ENCODE assay signal across 8 mouse cellular contexts in the genomic region with DNA sequence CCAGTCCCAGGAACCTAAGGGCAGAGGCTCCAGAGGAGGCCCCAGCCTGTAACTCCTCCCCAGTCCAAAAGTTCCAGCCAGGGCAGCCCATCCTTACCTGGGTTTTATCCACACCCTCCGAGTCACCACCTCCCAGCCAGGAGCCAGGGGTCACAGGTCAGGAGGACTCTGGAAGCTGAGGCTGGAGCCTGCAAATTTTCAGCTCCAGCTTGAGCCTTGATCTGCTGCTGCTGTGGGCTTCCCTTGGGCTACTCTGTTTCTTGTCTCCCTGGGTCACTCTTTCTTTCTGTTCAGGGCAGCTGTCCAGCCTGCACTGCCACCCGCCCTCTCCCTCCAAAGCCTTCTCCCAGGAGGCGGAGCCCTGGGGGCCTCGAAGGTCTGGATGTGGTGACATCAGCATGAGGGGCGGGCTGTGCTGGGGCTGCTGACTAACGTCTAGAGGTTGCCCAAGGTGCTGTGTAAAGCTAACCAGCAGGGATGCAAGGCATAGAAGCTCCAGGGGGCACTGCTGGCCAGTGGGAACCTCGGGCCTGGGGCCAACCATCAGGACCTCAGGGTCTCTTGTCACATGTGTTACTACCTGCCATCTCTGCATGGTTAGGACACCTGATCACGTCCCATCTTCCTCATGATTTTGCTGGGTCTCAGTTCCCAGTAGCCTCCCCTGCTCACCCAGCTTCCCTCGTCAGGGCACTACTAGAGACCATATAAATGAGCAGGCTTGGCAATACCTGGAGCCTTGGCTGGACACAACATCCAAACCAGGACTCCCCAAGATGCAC. TPM values are rescaled to one million over a fixed set of nuclear protein-coding genes. Genes with fewer than 3 reads are reported as not detected.
DNase-seq lines count a peak whose midpoint lies in the region; ATAC-seq and TF ChIP-seq lines count a peak whose summit lies in the region.

A gene (minus strand): TSS at position 346 of the 782 bp plus-strand sequence.

- H3K4me2 ChIP-seq in forebrain, embryonic 13.5 days = peak within 1 kb of the TSS; percentile 57
- H3K4me2 ChIP-seq in liver, embryonic 14.5 days (ENCODE audit: low read depth) = peak within 1 kb of the TSS; percentile 32; the same call in 1 of the 2 replicates
- H3K4me2 ChIP-seq in stomach, embryonic 14.5 days (replicated peaks; ENCODE audit: low read depth, low read length) = peak within 1 kb of the TSS; percentile 36

- peak within 1 kb of the TSS; percentile 25 for H3K4me3 ChIP-seq in forebrain, embryonic 13.5 days
- peak within 1 kb of the TSS; percentile 0 to 45; a peak in 1 of 4 replicates for H3K4me3 ChIP-seq in liver, embryonic 14.5 days (ENCODE audit: insufficient read depth in 1 of 2, low read depth in 2 of 2, low read length in 2 of 2)
- no peak within 1 kb of the TSS for H3K4me3 ChIP-seq in stomach, embryonic 14.5 days (ENCODE audit: low read depth, low read length)

- WGBS in forebrain, embryonic 13.5 days = 28% methylated on average over 9 of the region's 9 CpGs
- WGBS in liver, embryonic 14.5 days (ENCODE audit: insufficient replicate concordance) = 40% methylated on average over 9 of the region's 9 CpGs
- 33% methylated on average over 9 of the region's 9 CpGs for WGBS in stomach, embryonic 14.5 days

- TF ChIP-seq EP300 in liver, embryonic 14.5 days (IDR thresholded peaks at IDR 0.05; ENCODE audit: low read depth) = no peak

- intact Hi-C loops in gastrocnemius, postnatal 14 days (cut with DNase I; ENCODE audit: low total_unique reads) = loop anchor here (2.0 kb wide), 1 partner anchor 49 kb away; no protein-coding TSS in a partner anchor

- no peak within 1 kb of the TSS for H3K27ac ChIP-seq in forebrain, embryonic 13.5 days
- H3K27ac ChIP-seq in liver, embryonic 14.5 days = no peak within 1 kb of the TSS
- H3K27ac ChIP-seq in stomach, embryonic 14.5 days (ENCODE audit: low read length) = no peak within 1 kb of the TSS

- 0 out of 2 replicates have a peak, but pooled peaks cover 8% of the 10 kb centered on the region for H3K4me1 ChIP-seq in forebrain, embryonic 13.5 days
- H3K4me1 ChIP-seq in liver, embryonic 14.5 days (replicated peaks; ENCODE audit: control insufficient read depth in 2 of 2, insufficient read depth in 2 of 2, low read length in 1 of 2) = peaks cover 0 to 7% of the 10 kb centered on the region in 2 experiments; a peak in 2 of 4 replicates
- H3K4me1 ChIP-seq in stomach, embryonic 14.5 days (ENCODE audit: control insufficient read depth, insufficient read depth, low read length) = peaks cover 4% of the 10 kb centered on the region; the same call in 1 of the 2 replicates

- H3K9ac ChIP-seq in forebrain, embryonic 13.5 days = peak within 1 kb of the TSS; percentile 50; the same call in 1 of the 2 replicates
- H3K9ac ChIP-seq in liver, embryonic 14.5 days (replicated peaks) = no peak within 1 kb of the TSS
- H3K9ac ChIP-seq in stomach, embryonic 14.5 days (replicated peaks; ENCODE audit: low read depth, low read length) = no peak within 1 kb of the TSS

- no peaks in the 10 kb centered on the region for H3K27me3 ChIP-seq in forebrain, embryonic 13.5 days
- no peaks in the 10 kb centered on the region for H3K27me3 ChIP-seq in liver, embryonic 14.5 days (ENCODE audit: control insufficient read depth, insufficient read depth, low read length)
- no peaks in the 10 kb centered on the region for H3K27me3 ChIP-seq in stomach, embryonic 14.5 days (ENCODE audit: control insufficient read depth, insufficient read depth, low read length)

- ATAC-seq in forebrain, embryonic 13.5 days = peak; percentile 22; the same call in 1 of the 2 replicates
- peak; percentile 54 for ATAC-seq in liver, embryonic 14.5 days (ENCODE audit: insufficient read depth)
- ATAC-seq in stomach, embryonic 14.5 days (ENCODE audit: insufficient number of reproducible peaks, insufficient read depth, low FRiP score, low read depth) = peak; percentile 26; the same call in 1 of the 2 replicates

- DNase-seq in gastrocnemius, postnatal 14 days = peak; percentile 42
- no peak for DNase-seq in gastrocnemius, postnatal 10 days
- DNase-seq in adipocyte (ENCODE audit: low spot score) = peak; percentile 31
- peak; percentile 87 for DNase-seq in kidney, adult 11 months
- peak in 1 of 3 experiments; percentile 23 for DNase-seq in liver, embryonic 14.5 days (ENCODE audit: low read depth in 3 of 3, low spot score in 3 of 3)
- DNase-seq in cerebellum, adult 11 months = no peak

- H3K36me3 ChIP-seq in forebrain, embryonic 13.5 days (ENCODE audit: poor library complexity, severe bottlenecking) = no peaks in the 10 kb centered on the region; the same call in 1 of the 2 replicates
- H3K36me3 ChIP-seq in liver, embryonic 14.5 days (replicated peaks; ENCODE audit: control insufficient read depth, insufficient read depth, low read depth) = peaks cover 4% of the 10 kb centered on the region
- H3K36me3 ChIP-seq in stomach, embryonic 14.5 days (ENCODE audit: control insufficient read depth, insufficient read depth, low read length) = no peaks in the 10 kb centered on the region

- 0 out of 2 replicates have a peak, but pooled peaks have one; percentile 3 for TF ChIP-seq CTCF in liver, embryonic 14.5 days (IDR thresholded peaks at IDR 0.05; ENCODE audit: low read depth)

- no peaks in the 10 kb centered on the region for H3K9me3 ChIP-seq in forebrain, embryonic 13.5 days (replicated peaks)
- H3K9me3 ChIP-seq in liver, embryonic 14.5 days (ENCODE audit: control insufficient read depth, low read length) = no peaks in the 10 kb centered on the region
- no peaks in the 10 kb centered on the region for H3K9me3 ChIP-seq in stomach, embryonic 14.5 days (ENCODE audit: control insufficient read depth, low read depth, low read length)

RNA-seq across cellular contexts. Expression of the gene that starts here (rescaled TPM):
- 1 to 10 TPM; 4.6 to 5.4 TPM for total RNA-seq in gastrocnemius, postnatal 14 days (2021)
- 1 to 10 TPM; 7.0 TPM for total RNA-seq in gastrocnemius, postnatal 10 days (2021)
- polyA plus RNA-seq in forebrain, embryonic 13.5 days (2015; fragmentation: Nextera tagmentation; extraction: Ambion mirVana) = 11.8 and 14.2 TPM in 2 replicates
- 10.3 and 10.4 TPM in 2 replicates for polyA plus RNA-seq in liver, embryonic 14.5 days (2012; rRNA removed)
- 6.6 and 7.3 TPM in 2 replicates for polyA plus RNA-seq in liver, embryonic 14.5 days (2014; fragmentation: Nextera tagmentation; extraction: Ambion mirVana)
- polyA plus RNA-seq in stomach, embryonic 14.5 days (2014; fragmentation: Nextera tagmentation; extraction: Ambion mirVana) = 10.1 and 12.7 TPM in 2 replicates

Comparison
In these comparisons a context has a peak if more than half of its experiments do, and no peak if none do; other contexts are left out.
1. DNase-seq: peak in gastrocnemius, postnatal 14 days (single experiment), adipocyte (single experiment) and kidney, adult 11 months (single experiment); none in gastrocnemius, postnatal 10 days (single experiment) and cerebellum, adult 11 months (single experiment).
2. Peak in every context shown above with its lines, with median percentiles within 50 percentile points of each other: ATAC-seq and H3K4me2 ChIP-seq.